Mouse (Mus musculus) G1E (cell line): ENCODE measurements around the gene Creb5. TPM values are rescaled to one million over a fixed set of nuclear protein-coding genes. Genes with fewer than 3 reads are reported as not detected.

Experiments used
- ATAC-seq: 2 replicates; pipeline ENCODE4 v1.8.0; 2016; ENCODE audit warnings: mild to moderate bottlenecking; ENCODE audit not compliant: insufficient number of reproducible peaks, poor library complexity, low FRiP score, severe bottlenecking; ENCODE audit errors: extremely low read depth
- DNase-seq: peaks from one replicate; pipeline ENCODE4 v3.0.0; 2012; ENCODE audit warnings: low spot score
- H3K27me3 ChIP-seq: 2 replicates; pipeline ENCODE4 v1.6.1; 2012; ENCODE audit warnings: mild to moderate bottlenecking, low read length, inconsistent platforms; ENCODE audit not compliant: insufficient read depth
- H3K36me3 ChIP-seq: replicated peaks from 2 replicates; pipeline ENCODE3; 2012; ENCODE audit warnings: mild to moderate bottlenecking, inconsistent platforms
- H3K4me1 ChIP-seq: 2 replicates; pipeline ENCODE4 v1.6.1; 2012; ENCODE audit warnings: low read depth, low read length, inconsistent platforms, mixed read lengths; ENCODE audit not compliant: insufficient read depth
- H3K4me3 ChIP-seq: 2 replicates; pipeline ENCODE4 v1.5.1; 2012; ENCODE audit warnings: low read depth, mild to moderate bottlenecking, inconsistent platforms, low read length, moderate library complexity, mixed read lengths
- H3K9me3 ChIP-seq: replicated peaks from 2 replicates; pipeline ENCODE4 v1.6.1; 2012; ENCODE audit warnings: inconsistent platforms
- CTCF ChIP-seq: IDR thresholded peaks from 2 replicates; pipeline ENCODE4 v1.5.1; 2012; ENCODE audit warnings: low read depth, low read length, inconsistent platforms, mixed read lengths
- GATA1 ChIP-seq: IDR thresholded peaks from 2 replicates; pipeline ENCODE4 v1.6.1; 2012; ENCODE audit warnings: borderline replicate concordance, low read length, inconsistent platforms, mixed read lengths
- GATA2 ChIP-seq: IDR thresholded peaks from 2 replicates; pipeline ENCODE4 v1.6.1; 2012; ENCODE audit warnings: low read depth, low read length, inconsistent platforms, borderline replicate concordance
- POLR2AphosphoS5 ChIP-seq: IDR thresholded peaks from 2 replicates; pipeline ENCODE4 v1.6.1; 2012; ENCODE audit warnings: low read depth, low read length, inconsistent platforms; ENCODE audit not compliant: insufficient replicate concordance
- TAL1 ChIP-seq: conservative IDR thresholded peaks from 2 replicates; pipeline ENCODE4 v1.6.1; 2012; ENCODE audit warnings: low read depth, low read length, inconsistent platforms, mixed read lengths
- polyA plus RNA-seq: library from polyadenylated mRNA; stranded (reverse); fragments of >175 nt; gene quantifications from 2 replicates; pipeline ENCODE4 v1.2.3, GENCODE M21; 2012
- total RNA-seq, 2 experiments: library from RNA; stranded (forward) in 1 of 2; stranded (reverse) in 1 of 2; fragments of 200-1000 nt in 1 of 2; fragments of >200 nt in 1 of 2; fragmentation: Nextera tagmentation in 1 of 2; gene quantifications; 2 replicates each; pipeline ENCODE4 v1.2.3; 2014 to 2017

Gene Creb5
- total and polyA plus RNA-seq, 3 experiments: 0.44 TPM; not detected in 2

DNA sequence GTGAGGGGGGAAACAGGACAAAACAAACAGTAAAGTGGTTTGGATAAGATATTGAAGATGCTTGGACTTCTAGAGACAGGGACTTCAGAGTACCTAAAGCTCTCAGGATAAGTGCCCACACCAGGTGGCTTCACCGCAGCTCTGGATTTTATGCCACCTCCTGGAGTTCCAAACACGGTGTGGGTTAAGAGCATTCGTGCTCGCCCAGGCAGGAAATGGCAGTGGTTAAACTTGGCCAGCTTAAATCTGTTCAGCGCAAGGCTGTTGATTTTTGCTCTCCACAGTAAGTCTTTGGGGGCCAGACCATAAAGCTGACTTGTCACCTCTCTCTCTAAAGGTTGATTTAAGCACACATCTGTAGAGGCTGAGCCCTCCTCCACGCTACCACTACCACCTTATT lies 262.3 kb downstream of the Creb5 start:
- no peaks in the 10 kb centered on the region for H3K27me3 ChIP-seq
- H3K4me3 ChIP-seq: no peak overlapping the region
- H3K36me3 ChIP-seq: no peaks in the 10 kb centered on the region
- no peak for TF ChIP-seq CTCF
- no peak for TF ChIP-seq GATA2
- TF ChIP-seq POLR2AphosphoS5: no peak
- TF ChIP-seq GATA1: no peak
- TF ChIP-seq TAL1: no peak
- no peaks in the 10 kb centered on the region for H3K4me1 ChIP-seq
- DNase-seq (no peak), ATAC-seq (no peak)
- peaks cover 45% of the 10 kb centered on the region for H3K9me3 ChIP-seq

DNA sequence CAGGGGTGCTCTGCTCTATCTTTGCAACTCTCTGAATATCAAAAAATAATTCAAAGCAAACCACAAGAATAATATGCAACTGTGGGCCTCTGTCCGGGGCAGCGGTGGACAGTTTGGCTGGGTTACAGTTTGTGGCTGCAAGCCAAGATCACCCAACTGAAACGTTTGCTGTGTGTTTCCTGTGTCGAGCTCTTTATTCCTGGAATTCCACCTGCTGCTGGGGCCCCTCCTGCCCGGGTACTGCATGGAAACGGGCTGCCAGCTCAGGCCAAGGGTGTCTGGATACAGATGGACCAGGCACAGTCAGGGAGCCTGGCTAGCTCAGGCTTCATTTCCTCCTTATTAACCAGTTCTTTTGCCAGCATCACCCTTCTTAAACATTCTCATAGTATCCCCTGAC lies 269.0 kb downstream of the Creb5 start:
- Histone ChIP-seq H3K4me3 (no peak overlapping the region), H3K27me3 (no peaks in the 10 kb centered on the region), H3K9me3 (peaks cover 20% of the 10 kb centered on the region), H3K36me3 (no peaks in the 10 kb centered on the region), H3K4me1 (no peaks in the 10 kb centered on the region)
- TF ChIP-seq CTCF (no peak), GATA1 (no peak), GATA2 (no peak), TAL1 (no peak), POLR2AphosphoS5 (no peak)
- DNase-seq (no peak), ATAC-seq (no peak)

DNA sequence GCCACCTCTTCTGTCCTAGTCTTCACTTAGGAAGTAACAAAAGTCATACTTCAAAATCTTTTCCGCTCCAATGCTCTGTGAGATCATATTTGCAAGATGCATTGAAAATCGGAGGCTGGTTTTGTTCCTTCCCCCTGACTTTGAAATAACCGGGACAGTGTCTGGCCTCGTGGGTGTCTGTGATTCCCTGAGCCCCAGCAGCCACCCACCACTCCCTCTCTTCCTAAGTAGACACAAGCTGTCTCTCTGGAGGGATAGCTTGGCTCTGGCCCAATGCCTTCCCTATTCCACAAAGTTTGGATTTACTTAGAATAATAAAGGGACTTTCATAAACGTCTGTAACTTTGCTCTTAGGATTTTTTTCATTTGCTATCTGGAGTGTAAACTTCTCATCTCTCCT lies 273.9 kb downstream of the Creb5 start:
- no peaks in the 10 kb centered on the region for H3K27me3 ChIP-seq
- no peaks in the 10 kb centered on the region for H3K36me3 ChIP-seq
- H3K4me1 ChIP-seq: no peaks in the 10 kb centered on the region
- DNase-seq: no peak
- peaks cover 36% of the 10 kb centered on the region for H3K9me3 ChIP-seq
- ATAC-seq: no peak
- H3K4me3 ChIP-seq: no peak overlapping the region
- TF ChIP-seq POLR2AphosphoS5: no peak

DNA sequence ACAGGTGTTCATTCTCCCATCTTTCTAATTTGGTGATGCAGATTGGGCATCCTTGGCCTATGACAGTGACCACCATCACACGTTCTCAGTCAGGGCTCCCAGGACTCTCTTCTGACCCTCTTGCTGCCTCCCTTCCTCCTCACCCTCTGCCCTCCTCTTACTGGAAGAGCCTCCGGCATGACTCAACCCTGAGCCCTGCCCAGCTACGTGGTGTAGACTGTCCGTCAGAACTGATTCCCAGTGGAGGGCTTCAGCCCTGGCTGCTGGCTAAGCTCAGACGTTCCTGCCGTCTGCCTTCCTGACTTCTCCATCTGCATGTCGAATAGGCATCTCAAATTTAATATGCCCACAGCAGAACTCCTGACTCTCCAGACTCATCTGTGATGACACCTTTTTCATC lies 275.5 kb downstream of the Creb5 start:
- Histone ChIP-seq H3K27me3 (no peaks in the 10 kb centered on the region), H3K4me3 (no peak overlapping the region), H3K36me3 (no peaks in the 10 kb centered on the region), H3K9me3 (peaks cover 37% of the 10 kb centered on the region), H3K4me1 (no peaks in the 10 kb centered on the region)
- DNase-seq: no peak
- no peak for TF ChIP-seq GATA1
- no peak for TF ChIP-seq GATA2
- TF ChIP-seq CTCF: no peak
- no peak for TF ChIP-seq TAL1
- TF ChIP-seq POLR2AphosphoS5: no peak
- no peak for ATAC-seq

DNA sequence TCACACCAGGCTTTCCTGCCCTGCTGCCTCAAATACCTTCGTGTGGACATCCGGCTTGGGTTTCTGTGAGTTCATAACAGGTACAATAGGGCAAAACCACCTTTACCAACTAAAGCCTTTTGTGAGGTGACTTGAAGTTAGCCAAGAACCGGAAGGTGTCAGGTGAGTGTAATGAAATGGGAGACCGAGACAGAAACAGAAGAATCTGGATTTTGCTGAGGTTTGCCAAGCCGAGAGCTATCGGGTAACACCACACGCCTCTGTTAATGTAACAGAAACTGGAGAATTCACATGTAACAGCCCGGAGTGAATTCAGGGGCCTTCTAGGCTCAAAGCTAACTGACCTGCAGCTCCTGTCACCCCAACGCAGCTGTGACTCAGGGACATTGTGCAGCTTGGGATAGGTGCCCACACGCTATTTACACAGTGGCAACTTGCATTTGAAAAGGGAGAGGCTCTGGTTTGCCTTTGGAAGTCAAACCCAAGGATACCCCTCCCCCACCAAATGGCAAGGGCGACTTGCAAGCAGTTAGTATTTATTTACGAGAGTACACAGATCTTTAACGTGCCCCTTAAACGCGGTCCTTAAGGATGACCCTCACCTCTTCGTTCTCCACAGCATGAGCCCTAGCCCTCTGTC lies 276.6 kb downstream of the Creb5 start:
- DNase-seq (no peak), ATAC-seq (no peak)
- H3K27me3 ChIP-seq: no peaks in the 10 kb centered on the region
- H3K9me3 ChIP-seq: peaks cover 43% of the 10 kb centered on the region
- H3K4me1 ChIP-seq: no peaks in the 10 kb centered on the region
- no peak for TF ChIP-seq POLR2AphosphoS5
- TF ChIP-seq GATA2: no peak
- TF ChIP-seq CTCF: no peak
- no peaks in the 10 kb centered on the region for H3K36me3 ChIP-seq
- no peak overlapping the region for H3K4me3 ChIP-seq

DNA sequence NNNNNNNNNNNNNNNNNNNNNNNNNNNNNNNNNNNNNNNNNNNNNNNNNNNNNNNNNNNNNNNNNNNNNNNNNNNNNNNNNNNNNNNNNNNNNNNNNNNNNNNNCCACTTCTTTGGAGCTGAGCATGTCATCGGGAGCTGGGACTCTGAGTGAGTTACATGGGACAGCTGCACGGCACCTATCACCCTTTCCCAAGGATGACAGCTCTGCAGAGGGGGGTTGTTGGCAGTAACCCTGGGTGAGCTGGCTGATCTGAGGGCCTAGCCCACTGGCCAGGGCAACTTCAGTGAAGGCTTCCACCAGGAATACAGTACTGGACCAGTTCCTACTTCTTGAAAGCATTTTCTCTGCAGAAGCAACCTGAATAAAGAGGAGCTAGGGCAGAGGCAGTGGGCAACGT lies 282.4 kb downstream of the Creb5 start:
- ATAC-seq (no peak), DNase-seq (no peak)
- no peaks in the 10 kb centered on the region for H3K4me1 ChIP-seq
- TF ChIP-seq CTCF (no peak), GATA1 (no peak), GATA2 (no peak), POLR2AphosphoS5 (no peak), TAL1 (no peak)
- peaks cover 47% of the 10 kb centered on the region for H3K9me3 ChIP-seq
- H3K4me3 ChIP-seq: no peak overlapping the region
- no peaks in the 10 kb centered on the region for H3K27me3 ChIP-seq
- no peaks in the 10 kb centered on the region for H3K36me3 ChIP-seq

DNA sequence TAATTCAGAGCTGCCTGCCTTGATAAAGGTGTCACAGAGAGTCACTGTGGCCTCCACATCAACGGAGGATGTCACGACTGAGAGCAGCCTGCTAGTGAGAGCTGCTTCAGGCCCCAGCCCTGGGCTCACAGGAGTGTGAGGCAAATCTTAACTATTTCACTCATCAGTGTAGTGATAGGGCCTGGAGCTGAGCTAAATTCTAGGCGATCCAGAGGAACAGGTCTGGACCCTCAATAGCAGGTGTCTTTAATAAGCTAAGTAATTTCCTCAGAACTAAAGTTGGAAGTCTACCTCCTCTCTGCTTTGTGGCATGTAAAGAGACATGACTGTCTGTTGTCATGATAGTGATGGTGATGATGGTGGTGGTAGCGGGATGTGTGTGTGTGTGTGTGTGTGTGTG lies 283.8 kb downstream of the Creb5 start:
- Histone ChIP-seq H3K27me3 (no peaks in the 10 kb centered on the region), H3K4me1 (no peaks in the 10 kb centered on the region), H3K4me3 (no peak overlapping the region), H3K36me3 (no peaks in the 10 kb centered on the region), H3K9me3 (peaks cover 47% of the 10 kb centered on the region)
- TF ChIP-seq GATA1 (no peak), GATA2 (no peak), CTCF (no peak), POLR2AphosphoS5 (no peak), TAL1 (no peak)
- no peak for DNase-seq
- ATAC-seq: no peak
